Mouse (Mus musculus) heart, adult 9 months (tissue): ENCODE results near the gene Asb2.

ENCODE experiments used
- DNase-seq, 2 experiments: peaks; one replicate each; pipeline ENCODE4 v3.0.0; 2022; ENCODE audit warnings: low spot score in 2 of 2

Gene Asb2

DNA sequence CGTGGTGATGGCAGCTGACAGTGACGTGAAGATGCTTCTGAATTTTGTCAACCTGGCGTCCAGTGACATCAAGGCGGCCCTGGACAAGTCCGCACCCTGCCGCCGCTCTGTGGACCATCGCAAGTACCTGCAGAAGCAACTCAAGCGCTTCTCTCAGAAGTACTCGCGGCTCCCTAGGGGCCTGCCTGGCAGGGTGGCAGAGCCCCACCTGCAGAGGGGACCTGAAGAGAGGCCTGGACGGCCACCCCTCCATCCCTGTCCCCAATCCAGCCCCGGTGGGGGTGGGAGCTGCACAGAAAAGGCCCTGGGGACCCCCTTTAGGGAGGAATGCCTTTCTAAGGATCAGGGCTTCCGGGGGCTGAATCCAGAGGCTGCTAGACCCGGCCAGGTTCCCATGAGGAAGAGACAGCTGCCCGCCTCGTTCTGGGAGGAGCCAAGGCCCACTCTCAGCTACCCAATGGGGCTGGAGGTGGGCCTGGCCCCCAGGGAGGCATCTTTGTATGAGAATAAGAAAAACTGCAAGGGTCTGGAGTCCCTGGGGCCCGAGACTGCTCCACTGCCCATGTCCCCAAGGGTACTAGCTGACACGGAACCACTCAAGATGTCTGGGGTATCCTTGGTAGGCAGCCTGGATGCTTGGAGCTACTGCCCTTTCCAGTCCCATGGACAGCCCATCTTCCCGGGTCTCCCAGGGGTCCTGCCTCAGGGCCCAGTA lies 39.8 kb downstream of the Asb2 start:
- DNase-seq = no peak

GRCm38 (mm10) chr12:103314640-103315361 lies 41.0 kb downstream of the Asb2 start:
- no peak for DNase-seq

DNA sequence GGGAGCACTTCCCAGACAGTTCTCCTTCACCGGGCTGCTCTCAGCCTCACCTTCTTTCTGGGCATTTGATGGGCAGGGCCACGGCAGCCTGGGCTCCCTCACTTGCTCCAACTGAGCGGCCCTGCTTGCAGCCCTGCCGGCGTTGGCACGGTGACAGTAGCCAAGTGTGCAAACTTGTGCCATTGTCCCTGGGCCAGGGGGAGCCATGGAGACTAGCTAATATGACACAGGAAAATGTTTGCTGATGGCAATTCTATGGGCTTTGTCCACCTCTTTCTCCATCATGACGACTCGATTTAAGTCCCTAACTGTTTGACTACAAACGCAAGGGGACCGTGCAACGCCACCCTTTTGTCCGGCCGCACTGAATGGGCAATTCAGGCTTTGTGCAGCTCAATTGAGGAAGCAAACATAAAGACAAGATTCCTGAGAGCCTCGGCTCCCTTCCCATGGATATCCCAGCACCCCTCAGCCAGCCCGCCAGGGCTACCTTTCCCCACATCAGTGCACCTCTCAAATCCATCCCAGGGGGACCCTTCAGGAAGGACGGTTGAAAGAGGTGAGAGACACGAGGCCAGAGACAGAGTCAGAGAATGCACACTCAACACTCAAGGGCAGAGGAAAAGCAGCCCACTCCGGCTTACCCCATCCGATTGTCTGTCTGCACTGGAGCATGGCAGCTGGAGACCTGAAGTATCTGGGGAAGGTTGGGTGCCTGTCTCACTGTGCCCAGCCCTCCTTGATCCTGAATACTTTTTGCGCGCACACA lies 41.7 kb downstream of the Asb2 start:
- DNase-seq = no peak

DNA sequence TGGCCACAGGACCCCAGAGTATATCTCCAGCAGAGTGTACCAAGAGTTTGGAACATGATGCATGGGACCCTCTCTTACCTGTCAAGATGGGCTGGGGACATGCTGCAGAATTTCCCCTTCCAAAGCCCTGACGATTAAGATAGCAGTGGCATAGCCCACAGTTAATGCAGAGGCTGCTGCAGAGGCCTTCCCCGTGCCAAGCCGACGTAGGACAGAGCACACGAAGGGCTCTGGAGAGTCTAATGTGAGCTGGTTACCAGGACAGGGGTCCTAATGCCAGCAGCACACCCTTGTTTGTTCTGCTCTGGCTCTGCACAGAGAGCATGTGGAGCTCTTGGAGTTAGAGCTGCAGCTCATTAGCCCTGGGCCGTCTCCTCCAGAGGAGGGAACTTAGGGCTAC lies 42.5 kb downstream of the Asb2 start:
- no peak for DNase-seq

DNA sequence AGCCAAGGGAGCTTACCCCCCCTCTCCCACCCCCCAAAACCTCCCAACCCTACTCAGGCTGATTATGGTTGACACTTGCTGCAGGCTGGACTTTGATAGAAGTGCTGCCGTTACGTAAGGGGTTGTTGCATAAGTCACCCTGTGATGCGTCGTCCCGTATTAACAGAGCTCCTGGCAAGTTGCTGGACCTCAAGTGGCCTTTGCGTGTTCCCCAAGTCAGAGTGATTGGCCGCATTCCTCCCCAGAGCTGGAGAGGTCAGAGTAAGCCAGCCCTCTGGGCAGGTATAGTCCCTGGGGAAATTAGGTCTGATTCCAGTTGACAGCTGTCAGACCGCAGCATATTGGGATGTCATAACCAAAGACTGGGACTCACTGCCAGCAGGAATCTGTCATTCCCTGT lies 43.9 kb downstream of the Asb2 start:
- DNase-seq = peak; percentile 49 to 59

- DNase-seq = no peak
These were observed 45.0 kb downstream of the Asb2 start, which contains the start of gene Fam181a for GRCm38 (mm10) chr12:103310744-103311267. Gene Fam181a (plus strand): TSS chr12:103310975.

DNA sequence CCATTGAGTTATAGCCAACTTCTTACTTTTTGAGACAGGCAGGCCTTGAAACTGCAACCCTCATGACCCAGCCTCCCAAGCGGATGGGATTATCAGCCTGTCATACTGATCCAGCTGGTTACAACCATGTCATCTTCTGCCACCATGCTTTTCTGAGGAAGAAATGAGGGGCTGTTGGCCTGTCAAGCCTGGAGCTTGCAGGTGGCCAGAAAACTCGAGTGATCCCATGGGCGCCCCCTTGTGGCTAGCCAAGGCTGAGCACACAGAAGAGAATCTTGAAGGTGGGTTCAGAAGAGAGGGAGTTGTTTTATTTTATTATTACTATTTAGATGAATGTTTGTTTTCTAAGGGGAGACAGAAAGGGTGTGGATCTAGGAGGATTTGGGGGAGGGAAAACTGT lies 49.1 kb downstream of the Asb2 start:
- DNase-seq = no peak

- DNase-seq = no peak
These were observed 49.6 kb downstream of the Asb2 start for GRCm38 (mm10) chr12:103306224-103306623.

GRCm38 (mm10) chr12:103302960-103303359 lies 52.8 kb downstream of the Asb2 start:
- no peak for DNase-seq

GRCm38 (mm10) chr12:103301645-103302044 lies 54.2 kb downstream of the Asb2 start:
- DNase-seq = no peak

DNA sequence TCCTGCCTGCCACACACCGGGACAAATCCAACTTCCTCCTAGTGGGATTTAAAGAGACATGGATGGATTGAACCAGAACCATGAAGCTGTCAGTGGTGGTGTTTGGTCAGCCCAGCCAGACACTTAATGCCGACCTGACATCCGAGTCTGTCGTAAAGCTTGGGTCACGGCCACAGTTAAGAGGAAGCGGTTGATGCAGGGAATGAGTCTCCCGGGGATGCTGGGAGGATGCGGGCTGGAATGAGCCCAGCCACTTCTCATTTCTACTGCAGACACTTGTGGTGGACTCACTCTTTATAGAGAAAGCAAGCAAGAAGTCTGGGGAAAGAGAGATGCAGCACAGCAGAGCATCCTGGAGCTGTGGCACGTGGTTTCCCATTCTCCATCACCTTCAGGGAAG lies 55.3 kb downstream of the Asb2 start:
- DNase-seq = no peak

DNA sequence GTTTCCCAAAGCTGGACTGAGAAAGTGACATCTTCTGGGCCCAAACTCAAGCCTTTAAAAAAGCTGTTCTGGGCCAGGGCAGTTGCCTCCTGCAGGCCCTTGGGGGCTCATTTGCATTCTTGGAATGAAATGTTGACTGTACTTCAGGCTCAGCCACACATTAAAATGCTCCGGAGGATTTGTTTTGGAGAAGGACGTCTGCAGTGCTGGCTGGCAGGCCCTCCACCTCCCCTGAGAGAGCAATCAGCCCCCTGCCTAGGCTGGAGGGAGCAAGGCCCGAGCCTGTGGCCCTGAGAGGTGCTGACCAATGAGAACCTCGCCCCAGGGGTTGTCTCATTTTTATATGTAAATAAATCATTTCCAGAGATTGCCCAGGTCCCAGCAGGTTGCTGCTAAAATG lies 59.5 kb downstream of the Asb2 start:
- no peak for DNase-seq

GRCm38 (mm10) chr12:103292366-103292765 lies 63.4 kb downstream of the Asb2 start:
- DNase-seq = no peak

GRCm38 (mm10) chr12:103287276-103287675 lies 68.5 kb downstream of the Asb2 start:
- DNase-seq = no peak

GRCm38 (mm10) chr12:103283411-103283810 lies 72.4 kb downstream of the Asb2 start:
- no peak for DNase-seq

GRCm38 (mm10) chr12:103282936-103283335 lies 72.9 kb downstream of the Asb2 start:
- DNase-seq = no peak

- peak; percentile 31 to 53 for DNase-seq
These were observed 73.9 kb downstream of the Asb2 start for GRCm38 (mm10) chr12:103281912-103282311.

DNA sequence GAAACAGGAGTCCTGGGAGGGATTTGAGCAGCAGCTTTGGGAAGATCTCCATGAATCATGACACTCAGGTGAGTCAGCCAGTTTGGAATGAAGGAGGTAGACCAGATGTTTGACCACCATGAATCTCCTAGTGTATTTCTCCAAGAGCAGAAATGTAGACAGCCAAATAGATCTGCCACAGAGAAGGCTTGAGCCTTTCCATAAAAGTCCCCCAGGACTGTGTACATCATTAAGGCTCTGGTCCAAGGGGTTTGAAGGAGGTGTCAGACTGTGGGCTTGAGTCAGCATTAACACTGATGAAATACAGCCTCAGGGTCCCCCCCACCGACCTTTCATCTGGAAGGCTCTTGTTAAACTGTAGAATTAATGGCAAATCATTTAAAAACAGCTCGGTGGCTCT lies 74.3 kb downstream of the Asb2 start:
- no peak for DNase-seq

GRCm38 (mm10) chr12:103276422-103276821 lies 79.4 kb downstream of the Asb2 start:
- no peak for DNase-seq

GRCm38 (mm10) chr12:103273732-103274131 lies 82.1 kb downstream of the Asb2 start:
- no peak for DNase-seq

DNA sequence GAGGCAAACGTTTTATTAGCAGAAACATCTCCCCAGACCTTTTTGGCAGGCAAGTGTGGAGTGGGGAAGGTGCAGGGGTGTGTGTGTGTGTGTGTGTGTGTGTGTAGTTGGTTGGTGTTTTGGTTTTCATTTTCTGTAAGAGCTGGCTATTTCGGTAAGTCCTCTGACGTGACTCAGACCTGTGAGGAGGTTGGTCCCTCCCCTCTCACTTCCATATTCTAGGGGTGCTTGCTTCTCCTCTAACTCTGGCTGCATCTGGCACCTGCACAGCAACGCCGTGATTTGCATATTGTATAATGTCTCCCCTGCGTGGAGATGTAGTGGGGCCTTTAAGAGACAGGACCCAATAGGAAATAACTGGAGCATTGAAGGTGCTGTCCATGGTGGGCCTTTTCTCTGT lies 82.8 kb downstream of the Asb2 start:
- DNase-seq = no peak

- DNase-seq = no peak
These were observed 83.6 kb downstream of the Asb2 start for GRCm38 (mm10) chr12:103272176-103272575.
